Mouse (Mus musculus): ENCODE measurements around the gene Sval1.

GRCm38 (mm10) chr6:41951330-41951729, at the start of gene Sval1:
- TF ChIP-seq CTCF (IDR thresholded peaks at IDR 0.05): no peak
- TF ChIP-seq POLR2A (IDR thresholded peaks at IDR 0.05; ENCODE audit: insufficient read depth, low read depth, low read length): no peak
- TF ChIP-seq EP300 (IDR thresholded peaks at IDR 0.05; ENCODE audit: insufficient read depth, low read depth, low read length): no peak

Measured in heart, adult 2 months (tissue).